ENCODE assay signal across 26 mouse cellular contexts in genomic region chrX:153323105-153323504, GRCm38 (mm10).
DNase-seq lines count a peak whose midpoint lies in the region; ATAC-seq and TF ChIP-seq lines count a peak whose summit lies in the region.
"Had no signal": no experiment of that assay in that cellular context is flagged by ENCODE, and none has a peak within 500 bp of the region (broad histone marks: within the 10 kb centered on the region; RNA-seq: fewer than 3 reads in every experiment).

No protein-coding gene starts in this region.

- WGBS in kidney, embryonic 15.5 days: 52% methylated on average over 3 of the region's 3 CpGs
- 46% methylated on average over 3 of the region's 3 CpGs for WGBS in intestine, embryonic 16.5 days

- TF ChIP-seq CTCF in left cerebral cortex, adult 2 months (IDR thresholded peaks at IDR 0.05): no peak

- no peak for DNase-seq in kidney, postnatal 14 days
- DNase-seq in kidney, postnatal 4 days: peak; percentile 1
- no peak for DNase-seq in kidney, postnatal 25 days
- DNase-seq in Muller cell, postnatal 12 days (ENCODE audit: inconsistent ontology term): peak; percentile 9
- no peak for DNase-seq in adrenal gland, postnatal 4 days (ENCODE audit: low spot score in 2 of 2)
- no peak for DNase-seq in left cerebral cortex, adult 2 months (ENCODE audit: extremely low spot score in 1 of 2, low spot score in 2 of 2)
- DNase-seq: adrenal gland, adult 2 months; adrenal gland, postnatal 10 days; adrenal gland, postnatal 25 days; B cell, adult 2 months; cerebellum, adult 11-12 months; cerebellum, adult 2 months; cerebellum, adult 9-10 months; cerebellum, postnatal 25 days had no signal

- H3K9ac ChIP-seq in kidney, embryonic 15.5 days: no peak overlapping the region
- no peak overlapping the region for H3K9ac ChIP-seq in intestine, embryonic 16.5 days (ENCODE audit: low read depth, low read length)
- H3K9ac ChIP-seq: embryonic facial prominence, embryonic 13.5 days; embryonic facial prominence, embryonic 15.5 days; forebrain, embryonic 12.5 days had no signal

- 0 out of 2 replicates have a peak, but pooled peaks have one; percentile 29 for ATAC-seq in kidney, embryonic 15.5 days (replicated peaks; ENCODE audit: low FRiP score)
- peak; percentile 69; the same call in 1 of the 2 replicates for ATAC-seq in intestine, embryonic 16.5 days
- ATAC-seq: CD4-positive, CD25-positive, alpha-beta regulatory T cell, adult 4 months; forebrain, embryonic 14.5 days; forebrain, embryonic 16.5 days had no signal

- H3K36me3 ChIP-seq in kidney, embryonic 15.5 days: no peaks in the 10 kb centered on the region
- no peaks in the 10 kb centered on the region for H3K36me3 ChIP-seq in intestine, embryonic 16.5 days (ENCODE audit: control insufficient read depth, insufficient read depth, low read length)
- H3K36me3 ChIP-seq: embryonic facial prominence, embryonic 13.5 days; embryonic facial prominence, embryonic 15.5 days; forebrain, embryonic 10.5 days; forebrain, embryonic 12.5 days; G1E had no signal

- intact Hi-C loops in left cerebral cortex, adult 2 months (cut with DNase I): loop anchor here (10.0 kb wide), 1 partner anchor 58 kb away; no protein-coding TSS in a partner anchor

- no peaks in the 10 kb centered on the region for H3K4me1 ChIP-seq in kidney, embryonic 15.5 days
- H3K4me1 ChIP-seq in intestine, embryonic 16.5 days (ENCODE audit: control insufficient read depth, insufficient read depth, low read length): no peaks in the 10 kb centered on the region
- H3K4me1 ChIP-seq: embryonic facial prominence, embryonic 13.5 days; embryonic facial prominence, embryonic 15.5 days; forebrain, embryonic 10.5 days; forebrain, embryonic 12.5 days had no signal

- no peak overlapping the region for H3K4me3 ChIP-seq in kidney, embryonic 15.5 days (replicated peaks)
- H3K4me3 ChIP-seq in intestine, embryonic 16.5 days (ENCODE audit: low read length): no peak overlapping the region
- no peak overlapping the region for H3K4me3 ChIP-seq in left cerebral cortex, adult 2 months
- H3K4me3 ChIP-seq: embryonic facial prominence, embryonic 13.5 days; embryonic facial prominence, embryonic 15.5 days; erythroblast, embryonic 14.5 days; forebrain, embryonic 10.5 days; forebrain, embryonic 12.5 days had no signal

- 0 out of 2 replicates have a peak, but pooled peaks cover 3% of the 10 kb centered on the region for H3K27me3 ChIP-seq in kidney, embryonic 15.5 days
- no peaks in the 10 kb centered on the region for H3K27me3 ChIP-seq in intestine, embryonic 16.5 days (replicated peaks; ENCODE audit: control insufficient read depth, insufficient read depth, low read length)
- H3K27me3 ChIP-seq: CH12.LX; embryonic facial prominence, embryonic 13.5 days; embryonic facial prominence, embryonic 15.5 days had no signal

- H3K9me3 ChIP-seq in kidney, embryonic 15.5 days (replicated peaks): no peaks in the 10 kb centered on the region
- H3K9me3 ChIP-seq in intestine, embryonic 16.5 days (ENCODE audit: control insufficient read depth, low read length): no peaks in the 10 kb centered on the region
- H3K9me3 ChIP-seq: embryonic facial prominence, embryonic 13.5 days; embryonic facial prominence, embryonic 15.5 days; forebrain, embryonic 10.5 days; forebrain, embryonic 12.5 days; G1E had no signal

- no peak overlapping the region for H3K27ac ChIP-seq in kidney, embryonic 15.5 days
- no peak overlapping the region for H3K27ac ChIP-seq in intestine, embryonic 16.5 days (ENCODE audit: low read length)
- H3K27ac ChIP-seq in left cerebral cortex, adult 2 months: no peak overlapping the region
- H3K27ac ChIP-seq: embryonic facial prominence, embryonic 13.5 days; embryonic facial prominence, embryonic 15.5 days; forebrain, embryonic 10.5 days; forebrain, embryonic 12.5 days had no signal

- no peak overlapping the region for H3K4me2 ChIP-seq in kidney, embryonic 15.5 days
- H3K4me2 ChIP-seq in intestine, embryonic 16.5 days (ENCODE audit: low read depth, low read length): no peak overlapping the region
- H3K4me2 ChIP-seq: embryonic facial prominence, embryonic 13.5 days; embryonic facial prominence, embryonic 15.5 days; forebrain, embryonic 12.5 days had no signal

Comparison
In these comparisons a context has a peak if more than half of its experiments do, and no peak if none do; other contexts are left out.
1. DNase-seq: peak in kidney, postnatal 4 days (2 of 2) and Muller cell, postnatal 12 days (single experiment); none in kidney, postnatal 14 days (single experiment), kidney, postnatal 25 days (0 of 2), adrenal gland, postnatal 4 days (0 of 2) and left cerebral cortex, adult 2 months (0 of 2).